Mouse (Mus musculus): ENCODE data around the gene Dynll2. TPM values are rescaled to one million over a fixed set of nuclear protein-coding genes. Genes with fewer than 3 reads are reported as not detected.

Gene Dynll2
- polyA plus RNA-seq, 1 experiment, result 64.9 TPM

DNA sequence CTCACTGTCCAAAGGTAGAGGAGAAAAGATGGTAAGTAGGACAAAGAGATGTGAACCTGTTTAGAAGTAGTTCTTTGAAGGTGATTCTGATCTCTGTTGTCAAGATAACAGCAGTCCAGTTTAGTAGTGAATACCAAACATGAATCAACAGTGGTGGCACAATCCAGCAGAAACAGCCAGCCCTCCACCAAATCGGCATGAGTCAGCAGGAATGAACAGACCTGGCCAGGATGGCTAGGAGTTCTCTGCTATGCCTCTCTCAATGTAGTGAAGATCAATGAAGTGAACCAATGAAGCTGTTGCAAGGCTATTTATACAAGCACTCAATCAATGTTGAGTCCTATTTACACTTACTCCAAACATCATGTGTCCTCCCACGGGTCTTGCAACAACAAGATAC, 57.0 kb downstream of the Dynll2 start:
- no peaks in the 10 kb centered on the region for H3K4me1 ChIP-seq (ENCODE audit: control insufficient read depth, insufficient read depth, low read length)
- TF ChIP-seq CTCF (IDR thresholded peaks at IDR 0.05; ENCODE audit: low read depth, low read length) (no peak), POLR2A (IDR thresholded peaks at IDR 0.05; ENCODE audit: borderline replicate concordance, low read depth, low read length) (no peak)

More for the DNA sequence above, 57.0 kb downstream of the Dynll2 start:
- H3K27ac ChIP-seq (ENCODE audit: insufficient read depth, low read depth, low read length), result no peak overlapping the region
- no peak overlapping the region for H3K4me3 ChIP-seq (ENCODE audit: insufficient read depth, low read length)

Other genes with a start within 250 kb of the Dynll2 start
- 136 and 142 TPM in 2 replicates for gene Supt4a, start 250.0 kb downstream of the Dynll2 start, polyA plus RNA-seq (2012; ENCODE audit: insufficient read depth, insufficient read length, missing spikeins)
- 2.6 and 2.9 TPM in 2 replicates for gene Tspoap1, start 227.0 kb downstream of the Dynll2 start, polyA plus RNA-seq (2012; ENCODE audit: insufficient read depth, insufficient read length, missing spikeins)
- 1.1 and 1.7 TPM in 2 replicates for gene Mpo, start 194.0 kb downstream of the Dynll2 start, polyA plus RNA-seq (2012; ENCODE audit: insufficient read depth, insufficient read length, missing spikeins)
- not detected in 2 replicates for gene Lpo, start 159.2 kb downstream of the Dynll2 start, polyA plus RNA-seq (2012; ENCODE audit: insufficient read depth, insufficient read length, missing spikeins)
- gene Mks1, start 134.3 kb downstream of the Dynll2 start, polyA plus RNA-seq (2012; ENCODE audit: insufficient read depth, insufficient read length, missing spikeins), result 4.7 and 6.3 TPM in 2 replicates
- gene Epx, start 112.0 kb downstream of the Dynll2 start, polyA plus RNA-seq (2012; ENCODE audit: insufficient read depth, insufficient read length, missing spikeins), result not detected in 2 replicates
- gene Olfr462, start 95.3 kb downstream of the Dynll2 start, polyA plus RNA-seq (2012; ENCODE audit: insufficient read depth, insufficient read length, missing spikeins), result not detected in 2 replicates
- gene Olfr463, start 90.1 kb downstream of the Dynll2 start, polyA plus RNA-seq (2012; ENCODE audit: insufficient read depth, insufficient read length, missing spikeins), result not detected in 2 replicates
- not detected in 2 replicates for gene Olfr464, start 66.6 kb downstream of the Dynll2 start, polyA plus RNA-seq (2012; ENCODE audit: insufficient read depth, insufficient read length, missing spikeins)
- 142 and 144 TPM in 2 replicates for gene Srsf1, start 59.8 kb upstream of the Dynll2 start, polyA plus RNA-seq (2012; ENCODE audit: insufficient read depth, insufficient read length, missing spikeins)
- gene Vezf1, start 80.7 kb upstream of the Dynll2 start, polyA plus RNA-seq (2012; ENCODE audit: insufficient read depth, insufficient read length, missing spikeins), result 25.1 and 29.7 TPM in 2 replicates
- gene Cuedc1, start 110.5 kb upstream of the Dynll2 start, polyA plus RNA-seq (2012; ENCODE audit: insufficient read depth, insufficient read length, missing spikeins), result 9.7 and 13.1 TPM in 2 replicates
- 60.4 and 67.9 TPM in 2 replicates for gene Mrps23, start 216.9 kb upstream of the Dynll2 start, polyA plus RNA-seq (2012; ENCODE audit: insufficient read depth, insufficient read length, missing spikeins)